Mouse (Mus musculus) intestine, embryonic 15.5 days (tissue): ENCODE results near the gene Catip. TPM values are rescaled to one million over a fixed set of nuclear protein-coding genes. Genes with fewer than 3 reads are reported as not detected.
A peak's percentile ranks its signal among the peaks of the same experiment; 100 is the strongest.

Experiments used
- microRNA counts: library from miRNA; unstranded; fragments of <30 nt; microRNA quantifications from one replicate; lab custom pipeline; 2016
- polyA plus RNA-seq: library from polyadenylated mRNA; unstranded; fragments of >200 nt; fragmentation: Nextera tagmentation; extraction: Ambion mirVana; gene quantifications from 2 replicates; pipeline ENCODE4 v1.2.1, GENCODE M21; 2015

Gene Catip
- polyA plus RNA-seq, 1 experiment from 2014 or later: 0.39 TPM

MicroRNAs within 50 kb of the gene (microRNA counts, 519-probe panel; counts per million panel counts)
- 3,365 counts per million, percentile 83 among the panel's probes with 10 or more counts for microRNA mmu-miR-26b (lab: Ali Mortazavi, UCI)

Other genes starting within 250 kb of the Catip start
- 23.1 and 29.1 TPM in 2 replicates for gene Tns1, start 237.7 kb upstream of the Catip start, polyA plus RNA-seq
- 0.18 and 0.34 TPM in 2 replicates for gene Rufy4, start 236.6 kb upstream of the Catip start, polyA plus RNA-seq
- 0.24 and 0.35 TPM in 2 replicates for gene Cxcr2, start 208.1 kb upstream of the Catip start, polyA plus RNA-seq
- gene Cxcr1, start 167.5 kb upstream of the Catip start, polyA plus RNA-seq: not detected in 2 replicates
- 518 and 584 TPM in 2 replicates for gene Arpc2, start 126.0 kb upstream of the Catip start, polyA plus RNA-seq
- gene Gpbar1, start 83.6 kb upstream of the Catip start, polyA plus RNA-seq: 3.1 and 3.3 TPM in 2 replicates
- 225 and 244 TPM in 2 replicates for gene Aamp, start 77.4 kb upstream of the Catip start, polyA plus RNA-seq
- gene Pnkd, start 77.2 kb upstream of the Catip start, polyA plus RNA-seq: 120 and 127 TPM in 2 replicates
- 54.9 and 64.3 TPM in 2 replicates for gene Tmbim1, start 56.5 kb upstream of the Catip start, polyA plus RNA-seq
- 6.4 and 6.7 TPM in 2 replicates for gene Slc11a1, start 13.1 kb downstream of the Catip start, polyA plus RNA-seq
- gene Ctdsp1, start 29.4 kb downstream of the Catip start, polyA plus RNA-seq: 75.4 and 78.7 TPM in 2 replicates
- 135 and 146 TPM in 2 replicates for gene Vil1, start 47.3 kb downstream of the Catip start, polyA plus RNA-seq
- gene Cnot9, start 143.9 kb downstream of the Catip start, polyA plus RNA-seq: 58.9 and 61.4 TPM in 2 replicates
- gene Plcd4, start 180.8 kb downstream of the Catip start, polyA plus RNA-seq: 0.29 TPM in 1 of 2 replicates, not detected in the other
- 22.2 and 26.0 TPM in 2 replicates for gene Usp37, start 182.2 kb downstream of the Catip start, polyA plus RNA-seq
- 4.6 and 5.4 TPM in 2 replicates for gene Zfp142, start 226.1 kb downstream of the Catip start, polyA plus RNA-seq
- gene Bcs1l, start 226.2 kb downstream of the Catip start, polyA plus RNA-seq: 21.9 and 22.1 TPM in 2 replicates
- gene Rnf25, start 239.3 kb downstream of the Catip start, polyA plus RNA-seq: 28.2 and 30.2 TPM in 2 replicates
- 4.0 and 5.3 TPM in 2 replicates for gene Stk36, start 239.3 kb downstream of the Catip start, polyA plus RNA-seq